Mouse (Mus musculus): Measurements from ENCODE around the gene Notch4.

The Notch4 gene

DNA sequence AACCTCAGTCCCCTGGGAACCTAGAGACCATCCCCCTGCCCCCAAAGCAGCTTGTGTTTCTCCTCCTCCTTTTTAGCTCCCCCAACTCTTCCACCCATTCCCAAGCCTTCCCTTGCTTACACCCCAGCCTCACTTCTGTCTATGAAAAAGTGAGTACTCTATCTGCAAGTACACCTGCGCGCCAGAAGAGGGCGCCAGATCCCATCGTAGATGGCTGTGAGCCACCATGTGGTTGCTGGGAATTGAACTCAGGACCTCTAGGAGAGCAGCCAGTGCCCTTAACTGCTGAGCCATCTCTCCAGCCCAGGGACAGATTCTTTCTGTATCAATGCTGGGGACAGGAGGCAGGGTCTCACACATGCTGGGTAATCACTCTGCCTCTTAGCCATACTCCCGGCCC is 7.8 kb downstream of the Notch4 start:
- peak; percentile 67 for DNase-seq (ENCODE audit: low read depth, low spot score)

DNA sequence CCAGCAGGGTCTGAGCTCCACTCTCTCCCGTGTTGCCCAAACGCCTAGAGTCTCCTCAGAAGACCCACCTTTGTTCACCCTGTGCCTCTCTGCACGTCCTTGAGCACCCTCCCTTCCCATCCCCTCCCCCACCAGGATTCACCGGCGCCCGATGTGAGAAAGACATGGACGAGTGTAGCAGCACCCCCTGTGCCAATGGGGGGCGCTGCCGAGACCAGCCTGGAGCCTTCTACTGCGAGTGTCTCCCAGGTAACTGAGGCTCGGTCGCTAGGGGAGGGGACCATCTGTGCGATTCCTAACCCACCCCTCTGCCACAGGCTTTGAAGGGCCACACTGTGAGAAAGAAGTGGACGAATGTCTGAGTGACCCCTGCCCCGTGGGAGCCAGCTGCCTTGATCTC is 8.3 kb downstream of the Notch4 start:
- peak; percentile 31 for DNase-seq (ENCODE audit: low read depth, low spot score)

DNA sequence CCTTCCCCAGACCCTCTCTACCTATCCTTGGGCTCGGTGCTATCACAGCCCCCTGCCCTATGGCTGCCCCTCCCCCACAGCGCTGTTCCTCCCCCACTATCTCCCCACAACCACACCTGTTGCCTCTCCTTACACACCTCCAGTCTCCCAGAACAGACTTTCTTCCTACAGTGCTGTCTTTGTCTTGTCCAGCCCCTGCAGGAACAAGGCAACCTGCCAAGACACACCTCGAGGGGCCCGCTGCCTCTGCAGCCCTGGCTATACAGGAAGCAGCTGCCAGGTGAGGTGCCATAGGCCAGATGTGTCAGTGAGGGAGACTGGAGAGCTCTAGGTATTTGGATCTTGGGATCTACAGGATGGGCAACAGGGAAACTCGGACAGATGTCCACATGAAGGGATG is 12.5 kb downstream of the Notch4 start:
- DNase-seq (ENCODE audit: low read depth, low spot score), result no peak

DNA sequence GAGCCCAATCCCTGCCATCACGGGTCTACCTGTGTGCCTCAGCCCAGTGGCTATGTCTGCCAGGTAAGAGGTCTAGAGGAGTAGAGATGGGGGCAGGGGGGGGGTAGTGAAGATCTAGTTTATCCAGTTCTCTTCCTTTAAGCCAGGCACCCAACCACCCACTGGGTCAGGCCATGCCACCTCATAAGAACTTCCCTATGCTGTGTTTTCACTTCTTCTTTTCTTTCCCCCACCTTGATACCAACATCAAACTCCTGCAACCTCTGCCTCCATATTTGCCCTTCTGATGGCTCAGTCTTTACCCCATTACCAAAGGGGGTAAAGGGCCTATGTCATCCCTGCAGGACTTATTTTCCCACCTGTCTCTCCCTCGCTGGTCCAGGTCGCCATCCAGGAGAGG is 14.0 kb downstream of the Notch4 start:
- no peak for DNase-seq (ENCODE audit: low read depth, low spot score)

DNA sequence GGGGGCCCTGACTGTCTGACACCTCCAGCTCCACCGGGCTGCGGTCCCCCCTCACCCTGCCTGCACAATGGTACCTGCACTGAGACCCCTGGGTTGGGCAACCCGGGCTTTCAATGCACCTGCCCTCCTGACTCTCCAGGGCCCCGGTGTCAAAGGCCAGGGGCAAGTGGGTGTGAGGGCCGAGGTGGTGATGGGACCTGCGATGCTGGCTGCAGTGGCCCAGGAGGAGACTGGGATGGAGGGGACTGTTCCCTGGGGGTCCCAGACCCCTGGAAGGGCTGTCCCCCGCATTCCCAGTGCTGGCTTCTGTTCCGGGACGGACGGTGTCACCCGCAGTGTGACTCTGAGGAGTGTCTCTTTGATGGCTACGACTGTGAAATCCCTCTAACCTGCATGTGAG is 18.5 kb downstream of the Notch4 start:
- no peak for DNase-seq (ENCODE audit: low read depth, low spot score)

DNA sequence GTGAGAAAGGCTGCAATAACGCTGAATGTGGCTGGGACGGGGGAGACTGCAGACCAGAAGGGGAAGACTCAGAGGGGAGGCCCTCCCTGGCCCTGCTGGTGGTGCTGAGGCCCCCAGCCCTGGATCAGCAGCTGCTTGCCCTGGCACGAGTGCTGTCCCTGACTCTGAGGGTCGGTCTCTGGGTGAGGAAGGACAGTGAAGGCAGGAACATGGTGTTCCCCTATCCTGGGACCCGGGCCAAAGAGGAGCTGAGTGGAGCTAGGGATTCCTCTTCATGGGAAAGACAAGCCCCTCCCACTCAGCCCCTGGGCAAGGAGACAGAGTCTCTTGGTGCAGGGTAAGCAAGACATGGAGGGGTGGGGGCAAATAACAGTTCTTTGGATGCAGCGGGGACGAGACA is 19.3 kb downstream of the Notch4 start:
- no peak for DNase-seq (ENCODE audit: low read depth, low spot score)

DNA sequence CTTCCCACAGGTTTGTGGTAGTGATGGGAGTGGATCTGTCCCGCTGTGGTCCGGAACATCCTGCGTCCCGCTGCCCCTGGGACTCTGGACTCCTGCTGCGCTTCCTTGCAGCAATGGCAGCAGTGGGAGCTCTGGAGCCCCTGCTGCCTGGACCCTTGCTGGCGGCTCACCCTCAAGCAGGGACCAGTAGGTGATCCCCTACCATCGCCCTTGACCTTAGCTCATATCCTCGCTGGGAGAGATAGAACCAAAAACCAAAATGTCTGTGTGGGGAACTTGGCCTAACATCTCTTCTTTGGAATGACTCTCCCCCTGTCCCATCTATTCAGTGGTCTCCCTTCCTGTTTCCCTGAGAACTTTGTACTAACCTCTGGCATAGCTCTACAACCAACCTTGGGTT is 19.8 kb downstream of the Notch4 start:
- no peak for DNase-seq (ENCODE audit: low read depth, low spot score)

DNA sequence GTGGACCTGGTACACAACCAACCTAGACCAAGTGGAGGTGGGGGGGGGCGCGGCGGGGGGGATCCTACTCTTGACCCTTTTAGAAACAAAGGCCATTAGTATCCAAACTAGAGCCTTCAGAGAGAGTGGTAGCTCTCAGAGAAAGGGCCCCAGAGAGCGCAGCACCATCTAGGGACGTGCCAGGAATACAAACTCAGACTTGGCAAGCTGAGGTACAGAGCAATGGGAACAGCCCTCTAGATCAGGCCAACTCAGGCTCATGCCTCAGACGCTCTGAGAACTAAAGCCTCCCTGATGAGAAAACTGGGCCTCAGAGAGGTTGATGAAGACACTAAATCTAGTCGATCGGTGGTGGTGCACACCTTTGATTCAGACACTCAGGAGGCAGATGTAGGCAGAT is 21.1 kb downstream of the Notch4 start:
- no peak for DNase-seq (ENCODE audit: low read depth, low spot score)

DNA sequence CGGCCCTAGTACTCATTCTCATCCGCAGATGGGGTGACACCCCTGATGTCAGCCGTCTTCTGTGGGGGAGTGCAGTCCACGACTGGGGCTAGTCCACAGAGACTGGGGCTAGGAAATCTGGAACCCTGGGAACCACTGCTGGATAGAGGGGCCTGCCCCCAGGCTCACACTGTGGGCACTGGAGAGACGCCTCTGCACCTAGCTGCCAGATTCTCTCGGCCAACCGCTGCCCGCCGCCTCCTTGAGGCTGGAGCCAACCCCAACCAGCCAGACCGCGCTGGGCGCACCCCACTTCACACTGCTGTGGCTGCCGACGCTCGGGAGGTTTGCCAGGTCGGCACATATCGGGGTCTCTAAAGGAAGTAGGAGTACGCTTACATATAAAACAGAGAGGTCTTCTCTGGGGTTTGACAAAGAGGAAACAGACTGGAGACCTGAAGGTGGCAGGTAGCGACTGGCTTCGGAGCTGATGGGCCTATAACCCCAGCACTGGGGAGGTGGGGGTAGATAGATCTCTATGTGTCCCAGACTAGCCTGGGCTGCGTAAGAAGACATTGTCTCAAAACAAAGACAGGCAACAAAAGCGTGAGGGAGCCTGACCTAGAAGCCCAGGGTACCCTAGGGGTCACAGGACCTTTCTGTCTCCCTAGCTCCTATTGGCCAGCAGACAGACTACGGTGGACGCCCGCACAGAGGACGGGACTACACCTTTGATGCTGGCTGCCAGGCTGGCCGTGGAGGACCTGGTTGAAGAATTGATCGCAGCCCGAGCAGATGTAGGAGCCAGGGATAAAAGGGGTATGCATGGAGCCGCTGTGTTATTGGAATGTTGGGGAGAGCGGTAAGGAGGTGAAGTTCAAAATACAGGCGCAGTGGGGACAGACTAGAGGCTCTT is 22.1 kb downstream of the Notch4 start:
- DNase-seq (ENCODE audit: low read depth, low spot score), result peak; percentile 21

DNA sequence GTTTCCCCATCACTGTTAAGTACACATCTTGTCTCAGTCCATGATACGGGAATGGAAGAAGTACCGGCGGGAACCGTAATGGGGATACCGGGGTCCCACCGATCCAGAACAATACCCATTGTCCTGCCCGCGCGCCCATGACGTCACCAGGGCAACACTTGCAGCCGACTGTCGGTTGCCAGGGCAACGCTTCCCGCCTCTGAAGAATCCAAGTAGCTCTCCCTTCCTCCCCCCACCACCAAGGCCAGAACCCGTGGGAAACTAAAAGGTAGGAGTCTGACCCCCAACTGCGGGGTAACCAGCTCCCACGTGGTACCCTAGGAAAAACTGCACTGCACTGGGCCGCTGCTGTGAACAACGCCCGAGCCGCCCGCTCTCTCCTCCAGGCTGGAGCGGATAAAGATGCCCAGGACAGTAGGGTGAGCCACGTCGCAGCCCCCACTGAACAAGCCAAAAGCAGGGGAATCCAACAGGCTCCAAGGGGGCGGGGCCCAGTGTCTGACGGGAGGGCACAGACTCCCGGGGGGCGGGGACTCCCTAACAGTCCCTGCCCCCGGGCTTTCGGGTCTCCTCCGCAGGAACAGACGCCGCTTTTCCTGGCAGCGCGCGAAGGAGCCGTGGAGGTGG is 22.8 kb downstream of the Notch4 start:
- DNase-seq (ENCODE audit: low read depth, low spot score), result peak; percentile 89

DNA sequence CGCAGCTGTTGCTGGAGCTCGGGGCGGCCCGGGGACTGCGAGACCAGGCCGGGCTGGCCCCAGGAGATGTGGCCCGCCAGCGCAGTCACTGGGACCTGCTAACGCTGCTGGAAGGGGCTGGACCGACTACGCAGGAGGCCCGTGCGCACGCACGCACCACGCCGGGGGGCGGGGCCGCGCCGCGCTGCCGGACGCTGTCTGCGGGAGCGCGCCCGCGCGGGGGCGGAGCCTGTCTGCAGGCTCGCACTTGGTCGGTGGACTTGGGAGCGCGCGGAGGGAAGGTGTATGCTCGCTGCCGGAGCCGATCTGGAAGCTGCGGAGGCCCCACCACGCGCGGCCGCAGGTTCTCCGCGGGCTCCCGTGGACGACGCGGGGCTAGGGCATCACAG is 23.3 kb downstream of the Notch4 start:
- peak; percentile 98 for DNase-seq (ENCODE audit: low read depth, low spot score)

DNA sequence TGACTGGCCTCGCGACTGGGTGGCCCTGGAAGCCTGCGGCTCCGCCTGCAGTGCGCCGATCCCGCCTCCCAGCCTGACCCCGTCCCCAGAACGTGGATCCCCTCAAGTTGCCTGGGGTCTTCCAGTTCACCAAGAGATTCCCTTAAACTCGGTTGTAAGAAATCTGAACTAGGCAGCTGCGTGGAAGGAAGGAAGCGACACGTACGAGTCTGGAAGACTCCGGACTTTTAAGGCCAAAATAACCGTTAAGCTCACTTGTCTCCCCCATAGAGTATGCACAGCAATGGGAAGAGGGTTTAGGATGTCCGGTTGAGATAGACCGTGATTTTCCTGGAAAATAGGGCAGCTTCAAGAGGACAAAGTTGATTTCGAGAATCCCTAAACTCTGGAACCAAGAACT is 23.7 kb downstream of the Notch4 start:
- no peak for DNase-seq (ENCODE audit: low read depth, low spot score)

DNA sequence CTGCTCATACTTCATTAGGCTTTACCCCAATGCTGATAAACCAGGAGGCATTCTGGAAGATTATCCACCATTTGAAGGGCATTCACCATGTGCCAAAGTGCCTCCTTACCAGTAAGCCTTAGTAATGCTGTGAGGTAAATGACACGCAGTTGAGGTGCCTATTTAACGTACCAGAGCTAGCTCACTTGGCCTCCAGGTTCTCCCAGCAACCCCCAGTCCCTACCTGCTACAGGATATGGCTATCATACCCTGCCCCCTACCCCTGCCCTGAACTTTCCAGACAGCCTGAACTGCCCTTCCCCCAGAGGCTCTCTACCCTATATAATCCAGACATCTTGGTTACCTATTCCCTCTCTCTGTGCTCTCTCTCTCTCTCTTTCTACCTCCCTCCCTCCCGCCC is 24.7 kb downstream of the Notch4 start:
- DNase-seq (ENCODE audit: low read depth, low spot score), result peak; percentile 40

DNA sequence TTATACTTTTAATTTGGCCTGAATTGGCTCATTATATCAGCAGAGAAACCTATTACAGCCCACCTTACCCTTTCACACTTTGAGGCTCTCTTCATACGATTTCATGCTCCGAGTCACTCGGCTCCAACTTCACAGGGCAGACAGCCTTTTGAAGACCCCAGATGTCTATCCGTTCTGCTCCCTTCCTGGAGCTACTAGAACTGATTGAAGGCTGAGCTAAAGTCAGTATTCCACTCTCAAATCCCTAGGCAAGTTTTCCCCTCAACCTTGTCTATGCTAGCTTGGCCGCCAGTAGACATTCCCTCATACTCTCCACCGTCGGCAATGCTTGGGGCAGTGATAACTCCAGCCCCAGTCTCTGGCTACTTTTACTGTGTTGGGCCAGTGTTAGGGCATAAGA is 25.1 kb downstream of the Notch4 start:
- DNase-seq (ENCODE audit: low read depth, low spot score), result no peak

DNA sequence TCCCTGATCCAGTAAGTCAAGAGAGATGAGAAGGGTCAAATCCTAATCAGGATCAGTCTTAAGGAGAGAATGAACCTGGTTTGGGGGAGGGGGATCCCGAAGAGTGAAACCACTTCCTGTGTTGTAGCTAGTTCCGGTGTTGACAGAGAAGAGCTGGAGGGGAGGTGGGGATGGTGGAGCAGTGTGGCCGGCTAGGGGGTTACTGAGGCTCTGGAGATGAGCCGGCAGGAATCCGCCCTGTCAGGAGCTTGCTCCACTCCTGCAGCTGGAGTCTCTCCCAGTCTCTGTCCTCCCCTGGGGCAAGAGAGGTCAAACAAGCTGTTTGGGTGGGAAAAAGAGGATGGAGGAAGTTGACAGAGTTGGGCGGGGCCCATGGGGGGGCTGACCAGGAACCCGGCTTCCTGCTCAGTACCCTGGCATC is 25.6 kb downstream of the Notch4 start, which contains the start of gene Gpsm3:
Gene Gpsm3 (plus strand): TSS at position 126 of the 421 bp plus-strand sequence.
- DNase-seq (ENCODE audit: low read depth, low spot score), result peak; percentile 75

DNA sequence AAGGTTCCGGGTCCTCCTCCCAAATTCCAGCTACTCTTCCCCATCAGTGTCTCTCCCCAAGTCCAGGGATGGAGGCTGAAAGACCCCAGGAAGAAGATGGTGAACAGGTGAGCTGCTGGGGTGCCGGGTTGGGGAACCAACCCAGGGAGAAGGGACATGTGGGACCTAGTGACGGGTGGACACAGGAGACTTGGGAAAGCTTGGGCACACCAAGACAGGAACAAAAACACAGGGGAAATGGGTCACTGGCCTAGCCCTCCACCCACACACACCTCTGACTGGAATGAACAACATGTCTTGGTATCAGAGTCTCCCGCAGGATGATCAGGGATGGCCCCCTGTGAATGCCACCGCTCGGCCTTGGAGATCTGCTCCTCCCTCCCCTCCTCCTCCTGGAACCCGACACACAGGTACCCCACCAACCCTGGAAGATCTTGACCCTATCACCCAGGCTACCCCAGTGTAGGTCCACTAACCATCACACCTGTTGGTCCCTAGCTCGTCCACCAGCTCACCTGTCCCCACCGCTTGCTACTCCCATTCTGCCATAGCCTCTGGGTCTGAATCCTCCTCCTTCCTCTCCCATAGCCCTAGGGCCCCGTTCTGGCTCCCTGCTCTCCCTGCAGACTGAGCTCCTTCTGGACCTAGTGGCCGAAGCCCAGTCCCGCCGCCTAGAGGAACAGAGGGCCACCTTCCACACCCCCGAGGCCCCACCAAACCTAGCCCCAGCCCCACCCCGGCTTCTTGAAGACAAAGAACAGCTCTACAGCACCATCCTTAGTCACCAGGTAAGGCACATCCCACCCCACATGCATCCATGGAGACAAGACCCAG is 26.3 kb downstream of the Notch4 start:
- DNase-seq (ENCODE audit: low read depth, low spot score), result no peak

DNA sequence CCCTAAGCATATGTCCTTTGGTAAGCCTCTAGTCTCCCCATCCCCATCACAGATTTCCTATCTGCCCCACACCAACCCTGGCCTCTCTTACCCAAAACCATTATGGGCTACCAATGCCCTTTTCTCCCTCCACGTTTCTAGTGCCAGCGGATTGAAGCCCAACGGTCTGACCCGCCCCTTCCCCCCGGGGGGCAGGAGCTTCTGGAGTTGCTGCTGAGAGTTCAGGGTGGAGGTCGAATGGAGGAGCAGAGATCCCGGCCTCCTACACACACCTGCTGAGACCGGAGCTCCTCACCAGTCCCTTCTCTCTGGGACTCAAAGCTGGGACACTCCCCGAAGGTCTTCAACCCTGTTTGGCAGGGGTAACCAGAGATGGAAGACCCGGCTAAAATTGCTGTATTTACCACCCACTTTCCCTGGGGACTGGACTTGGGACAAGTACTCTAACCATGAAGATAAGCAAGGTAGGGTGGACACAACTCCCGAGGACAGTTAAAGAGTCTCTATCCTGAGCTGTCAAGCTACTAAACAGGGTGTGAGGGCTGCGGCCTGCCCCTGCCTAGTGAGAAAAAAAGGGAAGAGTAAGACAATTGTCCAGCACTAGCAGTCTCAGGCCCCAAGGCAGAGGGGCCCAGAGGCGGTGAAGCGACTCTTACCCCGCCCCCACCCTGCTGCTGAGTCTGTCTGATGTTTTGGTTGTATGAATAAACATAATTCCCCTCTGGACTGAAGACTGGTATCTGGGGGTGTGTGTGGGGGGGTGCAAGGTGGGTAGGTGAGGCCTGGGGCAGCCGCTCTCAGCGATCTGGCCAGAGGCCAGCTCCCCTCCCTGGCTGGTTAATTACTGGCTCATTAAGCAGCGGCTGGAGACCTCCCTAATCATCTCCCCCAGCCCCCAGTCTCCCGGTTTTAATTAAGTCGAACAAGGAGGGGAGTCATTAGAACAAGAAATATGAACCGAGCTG is 27.2 kb downstream of the Notch4 start, which contains the start of gene Pbx2:
Gene Pbx2 (plus strand): TSS at position 238 of the 965 bp plus-strand sequence.
- peak; percentile 36 for DNase-seq (ENCODE audit: low read depth, low spot score)

DNA sequence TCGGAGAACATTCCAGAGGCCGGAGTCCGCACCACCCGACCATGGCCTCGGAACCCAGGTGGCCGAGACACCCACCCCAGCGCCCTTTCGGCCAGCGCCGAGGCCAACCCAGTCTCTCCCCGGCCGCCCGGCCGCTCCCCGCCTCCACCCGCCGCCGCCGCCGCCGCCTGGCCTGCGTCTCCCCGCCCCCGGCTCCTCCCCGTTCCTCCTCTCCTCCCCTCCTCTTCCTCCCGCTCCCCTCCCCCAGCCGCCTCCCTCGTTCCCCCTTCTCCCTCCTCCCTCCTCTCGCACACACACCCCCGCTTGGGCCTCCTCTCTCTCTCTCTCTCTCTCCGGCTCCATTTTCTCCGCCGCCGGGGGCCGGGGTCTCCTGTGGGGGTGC is 27.9 kb downstream of the Notch4 start:
- DNase-seq (ENCODE audit: low read depth, low spot score), result peak; percentile 93

DNA sequence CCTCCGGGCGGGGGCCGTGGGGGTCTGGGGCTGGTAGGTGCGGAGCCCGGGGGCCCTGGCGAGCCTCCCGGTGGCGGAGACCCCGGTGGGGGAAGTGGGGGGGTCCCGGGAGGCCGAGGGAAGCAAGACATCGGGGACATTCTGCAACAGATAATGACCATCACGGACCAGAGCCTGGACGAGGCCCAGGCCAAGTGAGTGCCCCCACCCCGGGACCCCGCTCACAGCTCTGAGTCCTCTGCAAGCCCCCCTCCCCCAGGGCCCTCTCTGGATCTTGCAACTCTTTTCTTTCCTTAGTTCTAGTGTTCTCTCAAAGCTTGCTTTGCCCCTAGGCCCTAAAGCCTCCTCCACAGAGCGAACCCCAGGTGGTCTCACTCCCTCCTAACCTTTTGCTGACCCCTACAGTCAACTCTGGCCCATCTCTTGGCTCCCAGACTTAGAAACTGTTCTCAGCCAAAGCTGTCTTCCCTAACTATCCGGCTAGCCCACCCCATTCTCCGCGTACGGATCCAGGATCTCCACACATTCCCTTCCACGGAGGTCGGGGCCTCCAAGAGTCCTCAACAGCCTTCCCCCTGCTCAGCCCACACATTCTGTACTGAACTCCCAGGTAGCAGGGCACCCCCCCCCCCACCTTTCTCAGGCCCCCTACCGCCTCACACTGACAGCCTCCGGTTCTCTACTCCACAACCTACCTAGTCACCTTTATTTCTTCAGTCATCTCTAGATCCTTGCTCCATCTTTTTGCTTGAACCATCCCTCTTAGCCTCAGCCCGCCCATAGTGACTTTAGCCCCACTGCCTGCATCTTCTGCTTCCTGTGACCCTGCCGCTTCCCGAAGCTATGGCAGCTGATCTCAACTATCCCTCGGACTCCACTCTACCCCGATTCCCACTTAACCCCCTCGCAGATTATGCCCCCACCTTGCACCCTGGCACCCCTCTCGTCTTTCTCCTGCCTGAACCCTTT is 28.8 kb downstream of the Notch4 start:
- DNase-seq (ENCODE audit: low read depth, low spot score), result peak; percentile 26

All from CD4-positive, CD25-positive, alpha-beta regulatory T cell, adult 2 months (primary cell).